Mouse (Mus musculus) granulocyte monocyte progenitor cell, adult 5-6 weeks (primary cell): ENCODE results near the gene Ctns. TPM values are rescaled to one million over a fixed set of nuclear protein-coding genes. Genes with fewer than 3 reads are reported as not detected.

ENCODE experiments used
- ATAC-seq: replicated peaks from 2 replicates; pipeline ENCODE4 v1.8.0; 2016; ENCODE audit warnings: mild to moderate bottlenecking, moderate TSS enrichment, inconsistent platforms; ENCODE audit not compliant: poor library complexity, severe bottlenecking
- total RNA-seq, 2 experiments: library from RNA; stranded (forward) in 1 of 2; stranded (reverse) in 1 of 2; fragments of 200-712, 200-1000 nt in 1 of 2; fragments of >200 nt in 1 of 2; fragmentation: Nextera tagmentation in 1 of 2; gene quantifications; 2 replicates each; pipeline ENCODE4 v1.2.3; 2014 to 2017

Ctns gene
- total RNA-seq (2014; fragmentation: Nextera tagmentation) (24.7 and 26.8 TPM in 2 replicates), total RNA-seq (2017) (15.6 and 17.5 TPM in 2 replicates)

DNA sequence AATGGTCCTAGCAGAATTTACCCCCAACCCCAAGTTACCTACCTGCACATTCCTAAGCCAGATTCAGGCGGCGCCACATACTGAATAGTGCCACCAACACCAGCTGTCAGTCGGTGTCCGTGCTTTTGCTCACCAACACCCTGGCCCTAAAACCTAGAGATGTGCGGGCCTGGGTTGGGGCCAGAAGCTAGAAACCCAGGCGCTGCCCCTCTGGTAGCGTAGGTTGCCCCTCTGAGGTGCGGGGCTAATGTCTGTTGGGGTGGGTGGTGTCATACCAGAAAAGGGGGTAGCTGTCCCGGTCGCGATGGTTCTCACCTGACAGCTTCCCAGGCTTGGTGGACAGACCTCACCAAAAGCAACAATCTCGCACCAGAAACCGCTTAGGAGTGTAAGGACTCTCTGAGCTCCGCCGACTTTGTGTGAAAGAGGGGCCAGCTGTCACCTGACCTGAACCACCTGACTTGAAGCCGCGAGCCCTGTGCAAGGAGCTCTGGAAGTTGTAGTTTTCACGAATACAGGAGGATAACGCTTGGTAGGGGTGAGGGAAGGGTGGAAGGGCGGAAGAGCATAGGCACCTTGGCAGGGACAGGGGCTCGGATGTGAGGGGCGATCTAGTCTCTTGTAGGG is at the start of gene Ctns:
Ctns (minus strand) TSS at position 440 of the 627 bp plus-strand sequence.
- ATAC-seq, result peak; percentile 73

DNA sequence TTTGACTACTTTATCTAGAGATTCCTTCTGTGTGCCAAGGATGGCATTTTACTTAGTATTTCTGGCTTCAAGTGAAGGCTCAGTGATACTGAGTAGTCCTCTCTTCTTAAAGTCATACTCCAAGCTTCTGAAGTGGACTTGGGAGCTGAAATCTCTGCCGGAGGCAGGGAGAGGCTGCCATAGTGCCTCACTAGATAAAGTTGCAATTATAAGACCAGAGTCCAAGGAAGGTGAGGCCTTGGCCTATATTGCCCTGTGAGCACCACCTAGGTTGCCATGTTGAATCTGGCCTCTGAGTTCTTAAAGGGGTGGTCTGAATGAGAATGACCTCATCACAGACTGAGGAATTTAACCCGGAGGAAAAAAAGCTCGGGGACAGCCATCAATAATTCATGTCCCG is 43.9 kb upstream of the Ctns start:
- ATAC-seq, result no peak

DNA sequence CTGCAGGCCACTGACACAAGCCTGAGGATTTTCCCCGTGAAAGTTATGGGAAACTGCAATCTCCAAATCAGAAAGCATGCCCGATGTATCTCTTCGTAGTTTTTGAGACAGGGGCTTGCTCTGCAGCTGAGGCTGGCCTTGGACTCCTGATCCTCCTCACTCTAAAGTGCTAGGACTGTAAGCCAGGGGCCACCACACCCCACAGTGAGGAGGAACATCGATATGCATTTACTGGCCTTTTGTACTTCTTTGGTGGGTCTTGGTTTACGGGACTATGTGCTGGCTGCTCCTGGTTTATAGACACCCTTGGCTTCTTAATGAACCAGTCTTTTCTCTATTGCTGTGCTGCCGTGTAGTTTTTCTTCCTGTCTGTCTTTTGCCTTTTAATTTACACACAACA is 43.4 kb upstream of the Ctns start:
- ATAC-seq, result no peak

DNA sequence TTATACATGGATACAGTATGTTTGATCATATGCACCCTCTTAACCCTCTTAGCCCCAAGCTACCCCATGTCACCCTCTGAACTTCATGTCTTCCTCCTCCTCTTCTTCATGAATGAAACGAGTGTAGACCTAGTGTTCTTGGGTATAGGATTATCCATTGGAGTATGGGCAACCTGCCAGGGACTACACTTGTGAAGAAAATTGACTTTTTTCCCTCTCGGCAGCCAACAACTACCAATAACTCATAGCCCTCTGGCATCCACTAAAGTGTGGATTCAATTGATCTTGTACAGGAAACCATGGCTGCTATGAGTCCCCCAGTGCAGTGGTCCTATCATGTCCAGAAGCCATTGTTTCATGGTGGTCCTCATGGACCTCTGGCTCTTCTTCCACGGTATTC is 37.9 kb upstream of the Ctns start:
- ATAC-seq, result no peak

DNA sequence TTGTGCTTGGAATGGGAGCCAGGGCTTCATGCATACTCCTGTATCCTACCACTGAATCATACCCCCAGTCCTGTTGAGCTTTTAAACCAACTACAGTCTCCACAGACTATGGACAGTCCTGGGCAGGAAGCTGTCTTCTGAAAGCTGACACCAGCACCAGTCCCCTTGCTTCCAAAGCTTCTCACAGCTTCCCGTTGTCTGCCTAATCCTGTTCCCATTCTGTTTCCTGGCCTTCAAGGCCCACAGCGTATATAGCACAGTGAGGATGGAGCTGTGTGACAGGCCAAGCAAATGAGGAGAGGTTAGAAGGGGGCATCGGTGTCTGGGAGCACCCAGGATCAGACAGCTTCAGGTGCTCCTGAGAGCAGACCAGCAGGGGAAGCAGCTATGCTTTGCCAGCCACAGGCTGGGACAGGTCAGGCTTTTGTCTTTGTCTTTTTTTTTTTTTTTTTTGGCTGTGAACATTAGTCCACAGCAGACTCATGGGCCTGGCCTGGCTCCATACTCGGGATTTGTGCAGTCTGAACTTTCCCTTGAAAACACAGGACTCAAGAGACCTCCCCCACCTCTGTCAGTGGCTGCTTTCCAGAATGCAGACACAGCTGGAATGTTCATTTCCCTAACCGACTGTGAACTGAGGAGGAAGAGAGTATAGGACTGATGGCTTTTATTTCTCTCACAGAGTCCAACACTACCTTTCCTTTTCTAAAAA is 37.3 kb upstream of the Ctns start:
- no peak for ATAC-seq

DNA sequence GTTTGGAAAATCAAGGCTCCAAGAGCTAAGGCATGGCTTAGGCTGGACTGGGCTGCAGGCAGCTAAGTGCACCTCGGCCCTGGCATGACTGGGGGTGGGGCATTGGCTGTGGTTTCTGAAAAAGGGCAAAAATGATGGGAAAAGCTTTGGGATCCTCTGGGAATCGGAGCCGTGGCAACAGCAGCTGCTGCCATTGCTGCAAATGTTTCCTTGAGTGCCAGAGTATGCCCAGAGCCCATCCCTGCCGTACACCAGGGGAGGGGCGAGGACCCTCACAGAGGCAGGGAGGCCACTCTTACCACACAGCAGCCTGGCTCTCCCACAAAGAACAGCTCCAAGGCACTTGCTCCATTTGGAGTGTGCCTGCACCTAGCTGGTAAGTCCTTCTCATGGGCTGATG is 35.1 kb upstream of the Ctns start, which contains the start of gene Trpv1:
Trpv1 (plus strand) TSS at position 301 of the 400 bp plus-strand sequence.
- ATAC-seq, result no peak

DNA sequence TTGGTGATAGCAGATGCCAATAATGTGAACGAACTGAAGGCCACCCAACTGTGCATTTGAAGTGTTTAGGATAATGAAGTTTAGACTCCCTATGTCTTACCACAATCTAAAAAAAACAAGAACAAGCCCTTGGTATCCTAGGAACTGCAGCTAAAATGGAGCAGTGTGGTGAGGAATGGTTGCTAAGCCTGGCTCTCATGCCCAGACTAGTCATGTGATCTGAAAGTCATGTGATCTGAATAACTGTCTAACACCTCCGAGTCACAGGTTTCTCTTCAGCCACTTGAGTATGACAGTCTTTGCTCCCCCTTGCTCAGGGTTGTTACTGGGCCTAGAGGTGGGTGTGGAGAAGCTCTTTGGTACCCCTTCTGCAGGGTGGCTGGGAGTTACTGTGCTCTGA is 33.7 kb upstream of the Ctns start:
- ATAC-seq, result no peak

DNA sequence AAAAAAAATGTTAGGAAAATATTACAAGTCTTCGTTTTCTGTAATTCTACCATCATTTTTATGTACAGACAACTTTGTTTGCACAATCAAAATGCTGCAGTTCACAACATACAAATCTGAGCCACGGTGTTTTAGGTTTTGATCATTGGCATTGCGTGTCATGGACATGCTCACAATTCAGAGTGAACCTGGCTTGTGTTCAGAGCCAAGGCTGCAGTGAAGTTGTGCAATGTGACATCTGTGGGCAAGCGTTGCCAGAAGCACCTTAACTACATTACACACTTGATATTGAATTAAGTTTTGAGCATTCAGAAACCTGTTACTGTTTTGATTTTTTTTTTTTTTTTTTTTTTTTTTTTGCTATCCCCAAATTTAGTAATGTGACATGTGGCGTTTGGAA is 31.2 kb upstream of the Ctns start:
- no peak for ATAC-seq

DNA sequence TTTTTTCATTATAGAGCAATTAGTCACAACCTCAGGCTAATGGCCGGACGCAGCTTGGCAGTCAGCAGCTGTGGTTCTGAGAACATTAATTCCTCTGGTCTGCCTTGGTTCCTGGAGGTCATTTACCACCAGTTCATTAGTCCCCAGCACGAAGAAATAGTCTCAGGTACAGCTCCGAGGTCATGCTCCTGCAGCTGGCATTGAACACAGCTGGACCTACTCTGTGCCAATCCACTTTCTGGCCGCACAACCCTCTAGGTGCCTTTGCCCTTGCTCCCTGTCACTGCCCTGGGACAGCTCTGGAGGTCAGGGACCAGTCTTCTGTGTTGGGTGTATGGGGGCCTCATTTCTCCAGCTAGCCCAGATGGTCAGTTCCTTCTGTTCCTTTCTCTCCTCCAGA is 30.0 kb upstream of the Ctns start:
- no peak for ATAC-seq

DNA sequence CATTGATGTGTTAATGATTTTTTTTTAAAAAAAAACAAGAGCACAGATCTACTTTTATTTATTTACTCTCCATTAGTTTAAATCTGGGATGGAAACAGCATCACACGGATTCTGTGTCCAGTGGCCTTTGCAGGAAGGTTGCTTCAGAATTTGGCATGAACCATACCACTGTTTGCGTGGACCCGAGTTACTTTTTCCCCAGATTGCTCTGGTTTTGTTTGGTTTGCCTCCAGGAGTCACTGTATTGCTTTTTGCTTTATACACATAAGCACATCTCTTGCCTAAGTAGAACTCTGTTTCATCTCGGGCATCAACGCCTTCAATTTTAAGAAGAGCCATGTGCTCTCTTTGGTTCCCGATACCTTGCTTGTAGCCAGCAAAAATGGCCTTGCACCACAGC is 27.0 kb upstream of the Ctns start:
- no peak for ATAC-seq

DNA sequence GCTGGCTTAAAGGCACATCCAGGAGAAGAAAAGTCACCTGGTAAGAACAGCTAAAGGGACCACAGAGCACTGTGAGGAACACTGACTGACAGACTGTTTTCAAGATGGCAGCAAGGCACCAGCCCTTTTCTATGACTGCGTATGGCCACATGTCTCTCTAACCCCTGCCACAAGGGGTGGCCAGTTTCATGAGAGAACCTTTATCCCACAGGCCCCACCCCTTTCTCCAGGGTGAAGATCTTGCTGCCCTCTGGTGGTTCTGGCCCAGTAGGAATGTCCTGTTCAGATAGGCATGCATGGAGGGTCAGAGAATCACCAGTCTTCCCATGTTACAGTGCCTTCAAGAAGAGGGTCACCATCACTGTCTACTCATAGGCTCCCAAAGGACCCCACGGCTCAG is 25.1 kb upstream of the Ctns start:
- peak; percentile 92 for ATAC-seq

DNA sequence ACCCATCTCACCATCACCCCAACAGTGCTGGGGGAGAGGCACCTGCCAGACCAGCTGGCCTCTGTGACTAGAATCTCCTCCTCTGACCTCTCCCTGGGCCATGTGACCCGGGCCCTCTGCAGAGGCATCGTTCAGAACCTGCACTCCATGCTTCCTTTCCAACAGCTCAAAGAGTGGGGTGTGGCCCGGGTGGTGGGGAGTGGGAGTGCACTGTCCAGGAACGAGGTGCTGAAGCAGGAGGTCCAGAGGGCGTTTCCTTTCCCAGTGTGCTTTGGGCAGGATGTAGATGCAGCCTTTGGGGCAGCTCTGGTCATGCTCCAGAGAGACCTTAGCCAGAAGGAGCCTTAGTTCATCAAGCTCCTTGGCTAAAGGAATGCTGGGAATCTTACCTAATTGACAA is 24.0 kb upstream of the Ctns start:
- ATAC-seq, result no peak

DNA sequence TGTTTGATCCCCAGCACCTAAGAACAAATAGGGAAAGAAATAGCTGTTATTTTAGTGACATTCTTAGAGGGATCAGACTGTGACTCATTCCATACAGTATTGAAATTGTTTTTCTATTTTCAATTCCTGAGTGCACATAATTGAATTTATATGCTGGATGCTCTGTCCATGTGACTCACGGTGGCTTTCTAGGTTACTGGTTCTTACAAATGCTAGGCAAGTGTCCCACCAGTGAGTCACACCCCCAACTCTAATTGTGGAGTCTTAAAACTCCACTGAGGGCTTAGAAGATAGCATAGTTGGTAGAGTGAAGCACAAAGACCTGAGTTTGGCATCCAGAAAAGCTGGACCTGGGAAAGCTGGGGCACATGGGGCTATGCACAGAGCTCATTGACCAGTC is 21.8 kb upstream of the Ctns start:
- no peak for ATAC-seq

DNA sequence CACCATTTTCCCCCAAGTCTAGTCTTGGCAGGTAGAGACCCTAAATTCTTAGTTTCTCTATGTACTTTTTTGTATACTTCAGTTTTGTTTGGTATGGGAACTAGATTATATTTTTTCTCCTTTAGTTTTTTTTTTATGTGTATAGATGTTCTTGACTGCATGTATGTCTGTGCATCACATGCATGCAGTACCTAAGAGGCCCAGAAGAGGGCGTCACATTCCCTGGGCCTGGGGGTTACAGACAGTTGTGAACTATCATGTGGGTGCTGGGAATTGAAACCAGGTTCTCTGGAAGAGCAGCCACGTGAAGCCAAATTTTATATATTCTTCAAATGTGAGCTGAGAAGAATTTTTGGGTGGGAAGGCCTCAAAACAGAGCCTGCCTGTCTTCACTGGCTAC is 20.8 kb upstream of the Ctns start:
- no peak for ATAC-seq

DNA sequence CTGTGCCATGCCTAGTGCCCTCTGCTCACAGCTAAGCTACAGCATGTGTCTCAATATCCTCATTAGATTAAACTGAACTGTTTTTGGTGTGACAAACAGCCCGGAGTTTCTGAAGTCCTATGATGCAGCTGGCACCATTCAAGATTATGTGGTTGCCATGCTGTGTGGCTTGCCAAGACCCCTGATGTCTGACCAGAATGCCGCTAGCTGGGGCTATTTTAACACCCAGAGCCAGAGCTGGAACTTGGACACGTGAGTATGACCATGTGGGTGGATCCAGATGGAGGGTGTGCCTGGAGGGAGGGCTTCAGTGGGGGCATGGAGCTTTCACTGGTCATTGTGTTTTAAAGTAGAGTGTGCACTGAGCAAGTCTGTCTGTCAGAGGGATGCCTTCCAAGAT is 15.1 kb upstream of the Ctns start:
- ATAC-seq, result no peak

DNA sequence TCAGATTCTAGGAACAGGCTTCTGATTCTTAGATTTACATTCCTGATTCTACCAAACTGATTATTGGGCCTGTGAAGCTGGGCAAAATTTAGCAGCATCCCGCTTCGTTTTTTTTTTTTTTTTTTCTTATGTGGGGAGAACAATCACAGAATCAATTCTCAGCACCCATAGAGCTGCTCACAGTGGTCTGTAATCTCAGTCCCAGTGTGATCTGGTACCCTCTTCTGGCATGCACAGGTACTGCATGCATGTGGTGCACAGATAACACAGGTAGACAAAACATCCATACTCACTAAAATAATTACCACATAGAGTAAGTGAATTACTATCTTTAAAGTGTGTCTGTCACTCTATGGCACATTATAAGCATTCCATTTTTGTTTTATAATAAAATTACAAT is 8.8 kb upstream of the Ctns start:
- ATAC-seq, result peak; percentile 68

DNA sequence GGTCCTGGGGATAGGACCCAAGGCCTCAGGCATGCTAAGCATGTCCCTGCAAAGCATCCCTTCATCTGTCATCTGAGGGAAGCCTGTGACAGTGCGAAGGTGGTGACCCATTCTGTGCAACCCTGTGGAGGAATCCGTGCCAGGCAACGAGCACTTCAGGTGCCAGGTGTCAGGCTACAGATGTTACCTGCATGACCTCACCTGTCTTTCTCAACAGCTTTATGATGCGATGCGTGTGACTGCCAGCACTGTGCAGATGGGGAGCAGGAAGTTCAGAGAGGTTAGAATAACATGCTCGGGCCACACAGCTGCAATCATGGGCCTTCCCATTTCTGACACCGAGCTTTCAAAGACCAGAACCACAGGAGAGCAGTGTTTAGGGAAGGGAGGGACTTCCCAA is 6.4 kb upstream of the Ctns start:
- ATAC-seq, result no peak

DNA sequence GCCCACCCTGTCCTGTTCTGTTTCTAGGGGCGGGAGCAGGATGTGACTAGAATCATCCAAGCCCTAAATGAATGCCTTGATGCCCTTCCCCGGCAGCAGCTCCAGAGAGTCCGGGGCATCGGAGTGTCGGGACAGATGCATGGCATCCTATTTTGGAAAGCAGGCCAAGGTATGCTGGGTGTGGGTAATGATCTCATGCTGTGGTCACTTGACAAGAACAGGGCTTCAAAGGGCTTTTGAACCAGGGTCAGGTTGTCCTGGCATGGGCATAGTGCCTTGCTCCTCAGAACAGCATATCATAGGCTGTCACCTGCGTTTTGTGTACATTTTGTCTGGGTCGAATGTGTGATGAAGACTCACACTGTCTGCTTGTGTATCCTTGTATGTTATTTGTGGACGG is 5.1 kb upstream of the Ctns start:
- ATAC-seq, result no peak

DNA sequence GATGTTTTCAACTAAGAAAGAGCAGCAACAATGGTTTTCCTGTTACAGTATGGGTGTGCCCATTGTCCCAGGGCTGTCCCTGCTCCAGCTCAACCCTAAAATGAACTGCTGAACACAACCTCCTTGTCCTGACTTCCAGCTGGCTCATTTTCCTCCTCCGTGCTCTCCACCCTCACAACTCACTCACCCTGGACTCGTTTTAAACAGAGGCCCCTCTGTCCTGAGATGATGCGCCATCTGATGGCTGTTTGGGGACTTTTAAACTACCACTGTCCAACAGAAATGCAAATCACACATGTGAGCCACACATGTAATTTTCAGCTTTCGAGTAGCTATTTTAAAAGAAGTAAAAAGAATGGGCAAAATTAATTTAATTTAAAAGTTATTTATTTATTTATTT is 2.8 kb upstream of the Ctns start:
- no peak for ATAC-seq

DNA sequence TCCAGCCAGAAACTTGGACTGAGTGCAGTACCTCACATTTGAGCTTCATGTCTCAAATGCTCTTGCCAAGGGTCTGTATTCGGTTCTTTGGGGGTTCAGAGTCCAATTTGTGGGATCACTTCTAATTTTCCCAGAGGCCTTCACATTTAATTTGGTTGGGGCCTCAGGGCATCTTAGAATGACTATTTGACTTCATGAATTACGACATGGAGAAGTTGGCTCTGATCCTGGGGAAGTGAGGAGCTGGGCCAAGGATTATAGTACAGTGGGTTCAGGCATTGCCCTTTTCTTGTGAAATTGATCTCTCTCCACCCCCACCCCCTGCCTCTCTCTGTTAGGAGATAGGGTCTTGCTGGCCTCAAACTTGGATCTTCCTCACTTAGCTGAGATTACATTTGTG is 2.2 kb upstream of the Ctns start:
- no peak for ATAC-seq

DNA sequence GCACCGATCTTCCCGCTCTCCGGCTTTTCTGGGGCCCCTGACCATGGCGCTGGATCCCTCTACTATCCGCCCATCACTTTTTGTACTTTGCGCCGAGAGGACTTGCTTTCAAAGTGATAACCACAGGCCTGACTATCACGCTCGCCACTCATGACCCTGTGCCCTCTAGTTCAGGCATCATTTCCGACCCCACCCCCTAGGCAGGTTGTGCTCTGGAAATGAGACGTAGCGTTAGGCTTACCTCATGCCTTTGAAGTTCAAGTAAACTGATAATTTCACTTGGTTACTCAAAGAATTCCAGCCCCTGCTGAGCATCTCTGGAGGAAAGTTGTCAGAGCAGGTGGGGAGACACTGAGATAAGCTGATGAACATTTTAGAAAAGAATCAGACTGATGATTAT is 1.0 kb upstream of the Ctns start:
- ATAC-seq, result peak; percentile 35

DNA sequence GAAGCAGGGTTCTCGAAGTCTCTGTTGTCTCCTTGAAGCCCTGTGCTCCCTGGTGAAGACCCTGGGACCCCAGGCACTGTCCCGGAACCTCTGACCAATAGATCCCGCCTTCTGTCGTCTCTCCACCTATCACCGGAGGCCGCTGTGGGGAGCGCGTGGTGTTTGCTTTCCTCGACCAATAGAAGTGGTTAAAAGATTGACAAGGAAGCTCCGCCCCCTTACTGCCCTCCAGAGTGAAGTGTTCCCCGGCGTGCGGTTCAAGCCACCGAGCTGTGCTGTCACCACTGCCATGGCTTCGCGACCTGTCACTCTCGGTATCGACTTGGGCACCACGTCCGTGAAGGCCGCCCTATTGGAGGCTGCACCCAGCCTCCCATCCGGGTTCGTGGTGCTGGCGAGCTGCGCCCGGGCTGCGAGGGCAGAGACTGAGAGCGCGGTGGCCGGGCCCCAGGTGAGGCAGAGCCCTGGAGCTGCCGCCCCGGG is 429 bp upstream of the Ctns start, which contains the start of gene Shpk:
Shpk (plus strand) TSS at position 231 of the 483 bp plus-strand sequence.
- peak; percentile 91 for ATAC-seq
